Mouse (Mus musculus) bone marrow macrophage, adult 2 months (primary cell): Measurements from ENCODE around the gene Hist1h2ao.

Experiments
- CTCF ChIP-seq: IDR thresholded peaks from 2 replicates; pipeline ENCODE4 v1.5.1; 2012; ENCODE audit warnings: low read depth, mild to moderate bottlenecking, low read length, moderate library complexity
- POLR2A ChIP-seq: IDR thresholded peaks from 2 replicates; pipeline ENCODE4 v1.6.1; 2012; ENCODE audit warnings: mild to moderate bottlenecking, low read depth, low read length, borderline replicate concordance

GRCm38 (mm10) chr13:21855698-21856162 lies 45.5 kb downstream of the Hist1h2ao start:
- TF ChIP-seq CTCF (no peak), POLR2A (no peak)
